Mouse (Mus musculus) embryonic facial prominence, embryonic 11.5 days (tissue): Measurements from ENCODE around the gene Thtpa. TPM values are rescaled to one million over a fixed set of nuclear protein-coding genes. Genes with fewer than 3 reads are reported as not detected.

ENCODE experiments used
- ATAC-seq: fragments of 200-750 bp; cut with Nextera tagmentation; replicated peaks from 2 replicates; pipeline ENCODE4 v1.8.0; 2017; ENCODE audit warnings: low read depth; ENCODE audit not compliant: insufficient number of reproducible peaks, low FRiP score, low TSS enrichment
- DNase-seq: peaks from one replicate; pipeline ENCODE4 v3.0.0-alpha.2; 2015; ENCODE audit warnings: low spot score
- H3K27ac ChIP-seq: fragments of 300-500 bp; sonication (generic); replicated peaks from 2 replicates; pipeline ENCODE4 v1.5.1; 2014; ENCODE audit warnings: mild to moderate bottlenecking, low read depth, low read length, control low read depth
- H3K27me3 ChIP-seq: fragments of 300-500 bp; sonication (generic); 2 replicates; pipeline ENCODE4 v1.6.1; 2014; ENCODE audit warnings: mild to moderate bottlenecking, low read length, moderate library complexity, mixed read lengths; ENCODE audit not compliant: control insufficient read depth, insufficient read depth
- H3K36me3 ChIP-seq: fragments of 300-500 bp; sonication (generic); replicated peaks from 2 replicates; pipeline ENCODE4 v1.6.1; 2014; ENCODE audit warnings: low read depth, mild to moderate bottlenecking, low read length, moderate library complexity, mixed read lengths; ENCODE audit not compliant: control insufficient read depth, insufficient read depth
- H3K4me1 ChIP-seq: fragments of 300-500 bp; sonication (generic); 2 replicates; pipeline ENCODE4 v1.6.1; 2014; ENCODE audit warnings: low read length, mixed read lengths; ENCODE audit not compliant: control insufficient read depth, insufficient read depth
- H3K4me2 ChIP-seq: fragments of 300-500 bp; sonication (generic); 2 replicates; pipeline ENCODE4 v1.6.1; 2014; ENCODE audit warnings: low read depth, mild to moderate bottlenecking, control low read depth, low read length, moderate library complexity
- H3K4me3 ChIP-seq: fragments of 300-500 bp; sonication (generic); 2 replicates; pipeline ENCODE4 v1.5.1; 2014; ENCODE audit warnings: low read depth, low read length, control low read depth
- H3K9ac ChIP-seq: fragments of 300-500 bp; sonication (generic); replicated peaks from 2 replicates; pipeline ENCODE4 v1.6.1; 2014; ENCODE audit warnings: mild to moderate bottlenecking, control low read depth, low read length
- H3K9me3 ChIP-seq: fragments of 300-500 bp; sonication (generic); replicated peaks from 2 replicates; pipeline ENCODE4 v1.6.1; 2016; ENCODE audit warnings: mild to moderate bottlenecking, low read length, inconsistent platforms, mixed read lengths; ENCODE audit not compliant: control insufficient read depth
- WGBS: fragments of 180-500 bp; shearing (Covaris S2); extraction: QIAGEN DNeasy Blood & Tissue Kit; methylation state at CpG from one replicate; pipeline ENCODE4 v1.1.7; 2014; 5-methylcytosine and 5-hydroxymethylcytosine counted together
- polyA plus RNA-seq: library from polyadenylated mRNA; unstranded; fragments of >200 nt; fragmentation: Nextera tagmentation; extraction: Ambion mirVana; gene quantifications from 2 replicates; pipeline ENCODE4 v1.2.1, GENCODE M21; 2014

The Thtpa gene
- polyA plus RNA-seq, 1 experiment from 2014 or later: 19.0 TPM

- DNase-seq: peak; percentile 96
- H3K27ac ChIP-seq: peak within 1 kb of the TSS; percentile 41; the same call in 1 of the 2 replicates
- H3K4me3 ChIP-seq: peak within 1 kb of the TSS; percentile 57
- peak within 1 kb of the TSS; percentile 80 for H3K4me2 ChIP-seq
- H3K9me3 ChIP-seq: no peaks in the 10 kb centered on the region
- peak within 1 kb of the TSS; percentile 75 for H3K9ac ChIP-seq
- ATAC-seq: peak; percentile 89
- H3K4me1 ChIP-seq: 0 out of 2 replicates have a peak, but pooled peaks cover 2% of the 10 kb centered on the region
- H3K36me3 ChIP-seq: no peaks in the 10 kb centered on the region
- 1% methylated on average over 33 of the region's 34 CpGs for WGBS
- no peaks in the 10 kb centered on the region for H3K27me3 ChIP-seq
These were observed 2.5 kb upstream of the Thtpa start, which contains the start of gene Zfhx2 for GRCm38 (mm10) chr14:55092011-55092577. Zfhx2 (minus strand) TSS chr14:55092324.

GRCm38 (mm10) chr14:55093927-55094326, 657 bp upstream of the Thtpa start:
- WGBS: 29% methylated on average over 6 of the region's 6 CpGs
- Histone ChIP-seq H3K4me3 (no peak overlapping the region), H3K4me2 (no peak overlapping the region), H3K27ac (no peak overlapping the region), H3K4me1 (0 out of 2 replicates have a peak, but pooled peaks cover 2% of the 10 kb centered on the region), H3K27me3 (no peaks in the 10 kb centered on the region), H3K9me3 (no peaks in the 10 kb centered on the region), H3K9ac (no peak overlapping the region), H3K36me3 (no peaks in the 10 kb centered on the region)
- DNase-seq (no peak), ATAC-seq (no peak)

- H3K9me3 ChIP-seq: no peaks in the 10 kb centered on the region
- WGBS: 60% methylated on average over 9 of the region's 9 CpGs
- no peak for ATAC-seq
- no peak overlapping the region for H3K27ac ChIP-seq
- no peak for DNase-seq
- H3K36me3 ChIP-seq: no peaks in the 10 kb centered on the region
- H3K4me2 ChIP-seq: peak overlapping the region; percentile 61
- H3K9ac ChIP-seq: peak overlapping the region; percentile 80
- H3K27me3 ChIP-seq: no peaks in the 10 kb centered on the region
- H3K4me3 ChIP-seq: peak overlapping the region; percentile 63
- 0 out of 2 replicates have a peak, but pooled peaks cover 2% of the 10 kb centered on the region for H3K4me1 ChIP-seq
These were observed 679 bp downstream of the Thtpa start for GRCm38 (mm10) chr14:55095263-55095662.

GRCm38 (mm10) chr14:55095671-55096070, 1.1 kb downstream of the Thtpa start:
- H3K4me3 ChIP-seq: peak overlapping the region; percentile 63; the same call in 1 of the 2 replicates
- ATAC-seq: no peak
- no peaks in the 10 kb centered on the region for H3K27me3 ChIP-seq
- no peaks in the 10 kb centered on the region for H3K36me3 ChIP-seq
- H3K9ac ChIP-seq: no peak overlapping the region; the same call in 1 of the 2 replicates
- H3K9me3 ChIP-seq: no peaks in the 10 kb centered on the region
- WGBS: 77% methylated on average over 12 of the region's 12 CpGs
- no peak for DNase-seq
- no peak overlapping the region for H3K27ac ChIP-seq
- H3K4me1 ChIP-seq: 0 out of 2 replicates have a peak, but pooled peaks cover 2% of the 10 kb centered on the region
- H3K4me2 ChIP-seq: peak overlapping the region; percentile 61; the same call in 1 of the 2 replicates

GRCm38 (mm10) chr14:55096573-55097087, 2.0 kb downstream of the Thtpa start:
- no peak overlapping the region for H3K4me3 ChIP-seq
- WGBS: 55% methylated on average over 9 of the region's 9 CpGs
- ATAC-seq: no peak
- no peaks in the 10 kb centered on the region for H3K4me1 ChIP-seq
- H3K27ac ChIP-seq: no peak overlapping the region
- no peaks in the 10 kb centered on the region for H3K36me3 ChIP-seq
- no peak overlapping the region for H3K4me2 ChIP-seq
- H3K9ac ChIP-seq: peak overlapping the region; percentile 28
- DNase-seq: no peak
- H3K9me3 ChIP-seq: no peaks in the 10 kb centered on the region
- no peaks in the 10 kb centered on the region for H3K27me3 ChIP-seq

- ATAC-seq: no peak
- no peak overlapping the region for H3K9ac ChIP-seq
- WGBS: 64% methylated on average over 10 of the region's 10 CpGs
These were observed 3.1 kb downstream of the Thtpa start for GRCm38 (mm10) chr14:55097646-55098045.

GRCm38 (mm10) chr14:55098067-55098466, 3.5 kb downstream of the Thtpa start:
- H3K27ac ChIP-seq: no peak overlapping the region
- no peak overlapping the region for H3K4me3 ChIP-seq
- DNase-seq: peak; percentile 62
- no peaks in the 10 kb centered on the region for H3K36me3 ChIP-seq
- H3K27me3 ChIP-seq: no peaks in the 10 kb centered on the region
- no peak overlapping the region for H3K4me2 ChIP-seq
- H3K4me1 ChIP-seq: no peaks in the 10 kb centered on the region
- no peak overlapping the region for H3K9ac ChIP-seq
- 67% methylated on average over 4 of the region's 4 CpGs for WGBS
- H3K9me3 ChIP-seq: no peaks in the 10 kb centered on the region
- ATAC-seq: no peak

More at GRCm38 (mm10) chr14:55097646-55098045, 3.1 kb downstream of the Thtpa start:
- no peak overlapping the region for H3K4me3 ChIP-seq
- H3K9me3 ChIP-seq: no peaks in the 10 kb centered on the region
- H3K4me1 ChIP-seq: no peaks in the 10 kb centered on the region
- H3K36me3 ChIP-seq: no peaks in the 10 kb centered on the region
- DNase-seq: no peak
- H3K27ac ChIP-seq: no peak overlapping the region
- H3K4me2 ChIP-seq: no peak overlapping the region
- H3K27me3 ChIP-seq: no peaks in the 10 kb centered on the region

GRCm38 (mm10) chr14:55101592-55101991, 7.0 kb downstream of the Thtpa start:
- Histone ChIP-seq H3K9ac (no peak overlapping the region), H3K36me3 (no peaks in the 10 kb centered on the region), H3K4me2 (no peak overlapping the region), H3K27me3 (no peaks in the 10 kb centered on the region), H3K9me3 (no peaks in the 10 kb centered on the region), H3K4me1 (peaks cover 4% of the 10 kb centered on the region; the same call in 1 of the 2 replicates), H3K4me3 (no peak overlapping the region), H3K27ac (no peak overlapping the region)
- DNase-seq: peak; percentile 70
- WGBS: 56% methylated on average over 4 of the region's 4 CpGs
- no peak for ATAC-seq
